Mouse (Mus musculus): ENCODE measurements at regions not wholly inside any gene's neighbourhood (a gene's known extent, or its start where the extent isn't known, plus 50 kb on each side); places are given as distances from the start of the nearest gene placed in this dataset.

- H3K4me2 ChIP-seq (ENCODE audit: low read depth, low read length): no peak overlapping the region
- no peak overlapping the region for H3K4me3 ChIP-seq (ENCODE audit: low read length)
- 59% methylated on average over 7 of the region's 7 CpGs for WGBS
- H3K27ac ChIP-seq (ENCODE audit: low read length): no peak overlapping the region
- H3K9ac ChIP-seq (ENCODE audit: low read length): no peak overlapping the region
- no peaks in the 10 kb centered on the region for H3K4me1 ChIP-seq (replicated peaks; ENCODE audit: control insufficient read depth, insufficient read depth, low read length)
- no peak for ATAC-seq (ENCODE audit: low read depth)
- no peaks in the 10 kb centered on the region for H3K9me3 ChIP-seq (ENCODE audit: control insufficient read depth, low read length)
- H3K36me3 ChIP-seq (ENCODE audit: control insufficient read depth, insufficient read depth, low read length): no peaks in the 10 kb centered on the region
- H3K27me3 ChIP-seq (ENCODE audit: control insufficient read depth, insufficient read depth, low read depth, low read length): no peaks in the 10 kb centered on the region
Observed at GRCm38 (mm10) chr3:129386522-129386921, 54.0 kb upstream of the Enpep start.

- H3K9ac ChIP-seq (ENCODE audit: low read length): no peak overlapping the region
- ATAC-seq (ENCODE audit: low read depth): no peak
- no peaks in the 10 kb centered on the region for H3K27me3 ChIP-seq (ENCODE audit: control insufficient read depth, insufficient read depth, low read depth, low read length)
- no peaks in the 10 kb centered on the region for H3K36me3 ChIP-seq (ENCODE audit: control insufficient read depth, insufficient read depth, low read length)
- 89% methylated on average over 11 of the region's 11 CpGs for WGBS
- no peaks in the 10 kb centered on the region for H3K9me3 ChIP-seq (ENCODE audit: control insufficient read depth, low read length)
- H3K27ac ChIP-seq (ENCODE audit: low read length): no peak overlapping the region
- peaks cover 10% of the 10 kb centered on the region; the same call in 1 of the 2 replicates for H3K4me1 ChIP-seq (replicated peaks; ENCODE audit: control insufficient read depth, insufficient read depth, low read length)
- no peak overlapping the region for H3K4me2 ChIP-seq (ENCODE audit: low read depth, low read length)
- H3K4me3 ChIP-seq (ENCODE audit: low read length): no peak overlapping the region
Observed at GRCm38 (mm10) chr3:129390506-129390905, 58.0 kb upstream of the Enpep start.

- H3K27me3 ChIP-seq (ENCODE audit: control insufficient read depth, insufficient read depth, low read depth, low read length): no peaks in the 10 kb centered on the region
- no peaks in the 10 kb centered on the region for H3K9me3 ChIP-seq (ENCODE audit: control insufficient read depth, low read length)
- peaks cover 10% of the 10 kb centered on the region; the same call in 1 of the 2 replicates for H3K4me1 ChIP-seq (replicated peaks; ENCODE audit: control insufficient read depth, insufficient read depth, low read length)
- peak overlapping the region; percentile 9; the same call in 1 of the 2 replicates for H3K4me2 ChIP-seq (ENCODE audit: low read depth, low read length)
- 30% methylated on average over 14 of the region's 14 CpGs for WGBS
- H3K27ac ChIP-seq (ENCODE audit: low read length): peak overlapping the region; percentile 22; the same call in 1 of the 2 replicates
- no peak overlapping the region for H3K4me3 ChIP-seq (ENCODE audit: low read length)
- no peaks in the 10 kb centered on the region for H3K36me3 ChIP-seq (ENCODE audit: control insufficient read depth, insufficient read depth, low read length)
- ATAC-seq (ENCODE audit: low read depth): peak; percentile 80
- H3K9ac ChIP-seq (ENCODE audit: low read length): no peak overlapping the region
Observed at GRCm38 (mm10) chr3:129391888-129392813, 59.6 kb upstream of the Enpep start.

- Histone ChIP-seq H3K36me3 (ENCODE audit: control insufficient read depth, insufficient read depth, low read length) (no peaks in the 10 kb centered on the region), H3K4me3 (ENCODE audit: low read length) (peak overlapping the region; percentile 9; the same call in 1 of the 2 replicates), H3K4me1 (replicated peaks; ENCODE audit: control insufficient read depth, insufficient read depth, low read length) (peaks cover 10% of the 10 kb centered on the region; the same call in 1 of the 2 replicates), H3K4me2 (ENCODE audit: low read depth, low read length) (peak overlapping the region; percentile 9; the same call in 1 of the 2 replicates), H3K9ac (ENCODE audit: low read length) (no peak overlapping the region), H3K27ac (ENCODE audit: low read length) (no peak overlapping the region), H3K27me3 (ENCODE audit: control insufficient read depth, insufficient read depth, low read depth, low read length) (no peaks in the 10 kb centered on the region), H3K9me3 (ENCODE audit: control insufficient read depth, low read length) (no peaks in the 10 kb centered on the region)
- WGBS: 68% methylated on average over 23 of the region's 23 CpGs
- no peak for ATAC-seq (ENCODE audit: low read depth)
Observed at GRCm38 (mm10) chr3:129392814-129393804, 60.6 kb upstream of the Enpep start.

GRCm38 (mm10) chr3:129397481-129397880 lies 65.0 kb upstream of the Enpep start:
- peaks cover 2% of the 10 kb centered on the region; the same call in 1 of the 2 replicates for H3K4me1 ChIP-seq (replicated peaks; ENCODE audit: control insufficient read depth, insufficient read depth, low read length)
- WGBS: 20% methylated on average over 4 of the region's 4 CpGs
- no peak overlapping the region for H3K4me2 ChIP-seq (ENCODE audit: low read depth, low read length)
- H3K27ac ChIP-seq (ENCODE audit: low read length): no peak overlapping the region
- no peak overlapping the region for H3K9ac ChIP-seq (ENCODE audit: low read length)
- no peaks in the 10 kb centered on the region for H3K9me3 ChIP-seq (ENCODE audit: control insufficient read depth, low read length)
- no peak for ATAC-seq (ENCODE audit: low read depth)
- no peaks in the 10 kb centered on the region for H3K27me3 ChIP-seq (ENCODE audit: control insufficient read depth, insufficient read depth, low read depth, low read length)
- H3K4me3 ChIP-seq (ENCODE audit: low read length): no peak overlapping the region
- no peaks in the 10 kb centered on the region for H3K36me3 ChIP-seq (ENCODE audit: control insufficient read depth, insufficient read depth, low read length)

- no peak for ATAC-seq (ENCODE audit: low read depth)
- Histone ChIP-seq H3K9ac (ENCODE audit: low read length) (no peak overlapping the region), H3K9me3 (ENCODE audit: control insufficient read depth, low read length) (no peaks in the 10 kb centered on the region), H3K27me3 (ENCODE audit: control insufficient read depth, insufficient read depth, low read depth, low read length) (no peaks in the 10 kb centered on the region), H3K4me3 (ENCODE audit: low read length) (no peak overlapping the region), H3K27ac (ENCODE audit: low read length) (no peak overlapping the region), H3K36me3 (ENCODE audit: control insufficient read depth, insufficient read depth, low read length) (no peaks in the 10 kb centered on the region), H3K4me1 (replicated peaks; ENCODE audit: control insufficient read depth, insufficient read depth, low read length) (no peaks in the 10 kb centered on the region), H3K4me2 (ENCODE audit: low read depth, low read length) (no peak overlapping the region)
- WGBS: 80% methylated on average over 12 of the region's 12 CpGs
Observed at GRCm38 (mm10) chr3:129400092-129400924, 67.8 kb upstream of the Enpep start.

GRCm38 (mm10) chr3:129411389-129412054 lies 79.0 kb upstream of the Enpep start:
- Histone ChIP-seq H3K27me3 (ENCODE audit: control insufficient read depth, insufficient read depth, low read depth, low read length) (no peaks in the 10 kb centered on the region), H3K36me3 (ENCODE audit: control insufficient read depth, insufficient read depth, low read length) (no peaks in the 10 kb centered on the region), H3K27ac (ENCODE audit: low read length) (no peak overlapping the region), H3K4me3 (ENCODE audit: low read length) (no peak overlapping the region), H3K9ac (ENCODE audit: low read length) (no peak overlapping the region), H3K4me1 (replicated peaks; ENCODE audit: control insufficient read depth, insufficient read depth, low read length) (no peaks in the 10 kb centered on the region), H3K9me3 (ENCODE audit: control insufficient read depth, low read length) (no peaks in the 10 kb centered on the region), H3K4me2 (ENCODE audit: low read depth, low read length) (no peak overlapping the region)
- 84% methylated on average over 13 of the region's 13 CpGs for WGBS
- ATAC-seq (ENCODE audit: low read depth): no peak

Measured in lung, embryonic 16.5 days (tissue).